Mouse (Mus musculus) heart, adult 2 months (tissue): ENCODE measurements around the gene Upk3bl.

Experiments
- EP300 ChIP-seq: fragments of 200-500 bp; IDR thresholded peaks from 2 replicates; pipeline ENCODE4 v1.6.1; 2011; ENCODE audit warnings: low read depth, low read length, control low read depth; ENCODE audit not compliant: insufficient read depth
- POLR2A ChIP-seq: fragments of 200-500 bp; IDR thresholded peaks from 2 replicates; pipeline ENCODE4 v1.6.1; 2011; ENCODE audit warnings: mild to moderate bottlenecking, low read depth, low read length, control low read depth; ENCODE audit not compliant: insufficient read depth

DNA sequence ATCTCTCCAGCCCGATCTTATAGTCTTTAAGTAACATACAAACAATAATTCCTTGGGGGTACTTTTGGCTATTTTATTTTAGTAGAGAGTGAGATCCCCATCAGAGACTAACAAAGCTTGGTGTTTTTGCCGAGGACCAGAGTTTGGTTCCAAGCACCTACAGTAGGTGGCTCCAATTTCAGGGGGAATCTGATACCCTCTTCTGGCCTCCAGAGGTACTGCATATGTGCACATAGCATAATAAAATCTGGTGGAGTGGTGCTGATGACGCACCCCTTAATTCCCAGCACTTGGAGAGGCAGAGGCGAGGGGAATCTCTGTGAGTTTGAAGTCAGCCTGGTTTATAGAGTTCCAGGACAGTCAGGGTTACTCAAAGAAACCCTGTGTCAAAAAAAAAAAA, 28.1 kb downstream of the Upk3bl start:
- TF ChIP-seq POLR2A = no peak
- TF ChIP-seq EP300 = no peak
